Comparison of ENCODE assay signal across 22 mouse cellular contexts in genomic region chr12:80184041-80184440, GRCm38 (mm10).
DNase-seq lines count a peak whose midpoint lies in the region; ATAC-seq and TF ChIP-seq lines count a peak whose summit lies in the region.
"Had no signal": no experiment of that assay in that cellular context is flagged by ENCODE, and none has a peak within 500 bp of the region (broad histone marks: within the 10 kb centered on the region; RNA-seq: fewer than 3 reads in every experiment).

No protein-coding gene starts in this region.

- TF ChIP-seq POLR2A in liver, adult 2 months (IDR thresholded peaks at IDR 0.05; ENCODE audit: extremely low read depth, insufficient read depth, low read length) = no peak

- no peaks in the 10 kb centered on the region for H3K9me3 ChIP-seq in kidney, embryonic 16.5 days (ENCODE audit: low read length)
- H3K9me3 ChIP-seq in liver, postnatal 0 days (ENCODE audit: low read length) = no peaks in the 10 kb centered on the region
- H3K9me3 ChIP-seq: embryonic facial prominence, embryonic 12.5 days; embryonic facial prominence, embryonic 15.5 days; hindbrain, embryonic 12.5 days; hindbrain, embryonic 15.5 days had no signal

- H3K27ac ChIP-seq in kidney, embryonic 16.5 days (ENCODE audit: low read length) = no peak overlapping the region
- H3K27ac ChIP-seq in liver, adult 2 months (replicated peaks; ENCODE audit: insufficient read depth, low read depth, low read length) = peak overlapping the region; percentile 56
- no peak overlapping the region for H3K27ac ChIP-seq in liver, postnatal 0 days (ENCODE audit: low read depth)
- H3K27ac ChIP-seq: embryonic facial prominence, embryonic 12.5 days; embryonic facial prominence, embryonic 15.5 days; gastrocnemius, adult 2 months; hindbrain, embryonic 12.5 days; hindbrain, embryonic 15.5 days had no signal

- H3K9ac ChIP-seq in kidney, embryonic 16.5 days (replicated peaks; ENCODE audit: low read length) = no peak overlapping the region
- no peak overlapping the region for H3K9ac ChIP-seq in liver, adult 2 months (ENCODE audit: low read depth, low read length)
- no peak overlapping the region for H3K9ac ChIP-seq in liver, postnatal 0 days (replicated peaks)
- H3K9ac ChIP-seq: embryonic facial prominence, embryonic 12.5 days; embryonic facial prominence, embryonic 15.5 days; forebrain, postnatal 0 days; hindbrain, embryonic 12.5 days; hindbrain, embryonic 15.5 days had no signal

- peaks cover 52% of the 10 kb centered on the region for H3K36me3 ChIP-seq in kidney, embryonic 16.5 days (ENCODE audit: insufficient read depth, low read length)
- H3K36me3 ChIP-seq in liver, adult 2 months (ENCODE audit: control insufficient read depth, insufficient read depth, low read length) = peaks cover 2% of the 10 kb centered on the region; the same call in 1 of the 2 replicates
- H3K36me3 ChIP-seq in liver, postnatal 0 days (replicated peaks; ENCODE audit: insufficient read depth, low read length) = peaks cover 56% of the 10 kb centered on the region

- WGBS in kidney, embryonic 16.5 days = 73% methylated on average over 5 of the region's 5 CpGs
- WGBS in liver, adult 2 months = 21% methylated on average over 5 of the region's 5 CpGs
- 91% methylated on average over 5 of the region's 5 CpGs for WGBS in liver, postnatal 0 days (ENCODE audit: insufficient replicate concordance)

- H3K79me2 ChIP-seq in liver, adult 2 months (ENCODE audit: control insufficient read depth, insufficient read depth, low read length) = no peaks in the 10 kb centered on the region

- DNase-seq in kidney, adult 11 months = peak; percentile 62
- peak; percentile 47 to 50 for DNase-seq in kidney, adult 8-10 months
- DNase-seq in kidney, postnatal 10 days = no peak
- DNase-seq in liver, adult 2 months (ENCODE audit: extremely low read depth, low read depth, low spot score) = peak; percentile 97
- no peak for DNase-seq in liver, postnatal 0 days
- DNase-seq in kidney, postnatal 36 days = peak; percentile 53 to 67
- DNase-seq in urinary bladder, postnatal 4 days (ENCODE audit: low spot score in 2 of 2) = no peak
- DNase-seq: cerebellum, adult 11 months; cerebellum, adult 2 months; cerebellum, adult 9-11 months; cerebellum, postnatal 25 days; forebrain, postnatal 0 days; gastrocnemius, adult 2 months; gastrocnemius, postnatal 14 days; heart, adult 11 months had no signal

- H3K4me3 ChIP-seq in kidney, embryonic 16.5 days (ENCODE audit: low read length) = no peak overlapping the region
- no peak overlapping the region for H3K4me3 ChIP-seq in liver, adult 2 months (ENCODE audit: insufficient read depth, low read depth, low read length)
- no peak overlapping the region for H3K4me3 ChIP-seq in liver, postnatal 0 days (ENCODE audit: low read depth, low read length)
- H3K4me3 ChIP-seq: embryonic facial prominence, embryonic 12.5 days; embryonic facial prominence, embryonic 15.5 days; gastrocnemius, adult 2 months; hindbrain, embryonic 12.5 days; hindbrain, embryonic 15.5 days had no signal

- no peak for TF ChIP-seq CTCF in liver, adult 2 months (IDR thresholded peaks at IDR 0.05; ENCODE audit: low read depth, low read length)
- TF ChIP-seq CTCF in liver, postnatal 0 days (IDR thresholded peaks at IDR 0.05; ENCODE audit: low read depth) = no peak

- H3K27me3 ChIP-seq in kidney, embryonic 16.5 days (ENCODE audit: insufficient read depth, low read length) = no peaks in the 10 kb centered on the region
- H3K27me3 ChIP-seq in liver, adult 2 months (ENCODE audit: control insufficient read depth, insufficient read depth, low read length) = no peaks in the 10 kb centered on the region
- no peaks in the 10 kb centered on the region for H3K27me3 ChIP-seq in liver, postnatal 0 days (ENCODE audit: insufficient read depth, low read length)
- H3K27me3 ChIP-seq: embryonic facial prominence, embryonic 12.5 days; embryonic facial prominence, embryonic 15.5 days; hindbrain, embryonic 12.5 days; hindbrain, embryonic 15.5 days had no signal

- ATAC-seq in kidney, embryonic 16.5 days (ENCODE audit: low FRiP score, low TSS enrichment) = no peak
- no peak for ATAC-seq in liver, postnatal 0 days
- ATAC-seq: forebrain, embryonic 14.5 days; forebrain, postnatal 0 days had no signal

- H3K4me2 ChIP-seq in kidney, embryonic 16.5 days (replicated peaks; ENCODE audit: low read depth, low read length) = no peak overlapping the region
- no peak overlapping the region for H3K4me2 ChIP-seq in liver, postnatal 0 days (ENCODE audit: low read depth, low read length)
- H3K4me2 ChIP-seq: embryonic facial prominence, embryonic 12.5 days; embryonic facial prominence, embryonic 15.5 days; heart, embryonic 11.5 days; hindbrain, embryonic 12.5 days; hindbrain, embryonic 15.5 days had no signal

- H3K4me1 ChIP-seq in kidney, embryonic 16.5 days (ENCODE audit: insufficient read depth, low read length) = no peaks in the 10 kb centered on the region
- H3K4me1 ChIP-seq in liver, adult 2 months (ENCODE audit: control insufficient read depth, insufficient read depth, low read length) = peaks cover 17% of the 10 kb centered on the region
- no peaks in the 10 kb centered on the region for H3K4me1 ChIP-seq in liver, postnatal 0 days (ENCODE audit: insufficient read depth)
- H3K4me1 ChIP-seq: embryonic facial prominence, embryonic 12.5 days; embryonic facial prominence, embryonic 15.5 days; hindbrain, embryonic 12.5 days; hindbrain, embryonic 15.5 days had no signal

- no peak for TF ChIP-seq EP300 in liver, postnatal 0 days (IDR thresholded peaks at IDR 0.05; ENCODE audit: low read depth)

Comparison
In these comparisons a context has a peak if more than half of its experiments do, and no peak if none do; other contexts are left out.
1. DNase-seq: peak in kidney, adult 11 months (single experiment), kidney, adult 8-10 months (2 of 2), liver, adult 2 months (single experiment) and kidney, postnatal 36 days (2 of 2); none in kidney, postnatal 10 days (single experiment), liver, postnatal 0 days (single experiment) and urinary bladder, postnatal 4 days (0 of 2).